Mouse (Mus musculus): ENCODE results near the gene Gm21366. TPM values are rescaled to one million over a fixed set of nuclear protein-coding genes. Genes with fewer than 3 reads are reported as not detected.
"Not testable (repeated sequence)": the region's sequence is repeated elsewhere in the genome, so short reads cannot be mapped to it uniquely, and the experiment has no call there.

Gm21366 gene
- not detected in 2 replicates for polyA plus RNA-seq (2015; fragmentation: Nextera tagmentation; extraction: Ambion mirVana)

DNA sequence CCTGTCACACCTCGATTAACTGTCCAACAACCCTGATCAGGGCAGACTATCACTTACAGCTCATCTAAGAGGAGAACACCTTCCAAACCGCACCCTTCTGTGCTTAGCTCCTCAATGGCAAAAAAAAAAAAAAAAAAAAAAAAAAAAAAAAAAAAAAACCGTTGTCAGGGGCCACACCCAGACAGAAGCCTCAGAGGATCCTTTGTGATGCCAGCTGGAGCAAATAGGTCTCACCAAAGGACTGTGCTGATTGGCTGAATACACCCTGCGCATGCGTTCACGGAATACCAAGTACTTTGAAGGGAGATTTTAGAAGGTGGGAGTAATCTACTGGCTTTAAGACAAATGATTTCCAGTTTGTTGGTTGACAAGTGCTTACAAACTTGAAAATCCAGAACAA lies at the start of gene Gm21366:
TSS of gene Gm21366 (minus strand) at position 101 of the 400 bp plus-strand sequence.
- H3K27ac ChIP-seq; H3K9me3 ChIP-seq (replicated peaks); H3K4me1 ChIP-seq (replicated peaks); H3K9ac ChIP-seq; ATAC-seq (replicated peaks; ENCODE audit: insufficient number of reproducible peaks, insufficient read depth, low FRiP score, low read depth); H3K4me3 ChIP-seq; H3K36me3 ChIP-seq; H3K27me3 ChIP-seq; H3K4me2 ChIP-seq: not testable (repeated sequence)
- WGBS, result no CpG with 5 or more reads among the region's 6 CpGs
